Mouse (Mus musculus): Measurements from ENCODE around the gene Milr1. TPM values are rescaled to one million over a fixed set of nuclear protein-coding genes. Genes with fewer than 3 reads are reported as not detected.
"Not testable (repeated sequence)": the region's sequence is repeated elsewhere in the genome, so short reads cannot be mapped to it uniquely, and the experiment has no call there.

Milr1 gene
- polyA plus RNA-seq, 1 experiment from 2014 or later = 2.7 TPM

DNA sequence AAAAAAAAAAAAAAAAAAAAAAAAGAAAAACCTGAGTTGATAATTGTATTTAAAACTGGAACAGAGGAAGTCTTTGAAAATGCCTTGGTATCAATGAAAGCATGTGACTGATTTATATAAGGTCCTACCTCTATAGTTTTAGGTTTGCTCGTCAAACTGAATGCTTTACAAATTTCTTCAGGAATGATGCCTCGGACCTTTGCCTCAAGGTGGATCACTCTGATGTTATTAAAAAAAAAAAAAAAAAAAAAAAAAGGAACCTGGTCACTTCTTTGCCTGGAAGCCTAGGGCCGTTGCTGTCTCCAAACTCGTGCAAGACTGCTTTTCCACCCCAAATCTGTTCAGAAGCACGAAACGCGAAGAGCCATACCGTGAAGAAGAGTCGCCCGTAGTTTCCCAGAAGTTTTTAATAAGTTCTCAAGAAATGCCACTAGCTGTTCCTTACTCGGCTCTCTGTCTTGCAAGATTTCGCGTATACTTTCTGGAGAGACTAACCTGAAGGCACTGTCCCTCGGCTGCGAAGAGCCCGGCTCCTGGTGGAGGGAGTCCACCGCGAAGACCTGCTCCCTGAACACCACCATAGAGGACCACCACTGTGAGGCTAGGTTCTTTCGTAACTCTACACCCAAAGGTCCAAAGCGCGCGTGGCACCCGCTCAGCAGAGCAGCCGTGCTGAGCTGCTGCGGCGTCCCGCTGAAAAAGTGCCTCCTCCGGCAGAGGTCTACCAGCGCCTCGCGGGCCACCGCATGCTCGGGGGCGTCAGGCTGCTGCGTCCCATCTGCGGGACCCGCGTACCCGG, 27.8 kb downstream of the Milr1 start:
- Histone ChIP-seq H3K4me3 (replicated peaks) (peak overlapping the region; percentile 76), H3K27ac (peak overlapping the region; percentile 97), H3K4me2 (peak overlapping the region; percentile 74), H3K36me3 (peaks cover 38% of the 10 kb centered on the region), H3K9me3 (no peaks in the 10 kb centered on the region), H3K9ac (peak overlapping the region; percentile 86), H3K4me1 (peaks cover 10% of the 10 kb centered on the region; the same call in 1 of the 2 replicates), H3K27me3 (replicated peaks) (no peaks in the 10 kb centered on the region)
- WGBS = 1% methylated on average over 39 of the region's 39 CpGs
- ATAC-seq (ENCODE audit: insufficient read depth, low FRiP score, low read depth) = peak; percentile 78; the same call in 1 of the 2 replicates

DNA sequence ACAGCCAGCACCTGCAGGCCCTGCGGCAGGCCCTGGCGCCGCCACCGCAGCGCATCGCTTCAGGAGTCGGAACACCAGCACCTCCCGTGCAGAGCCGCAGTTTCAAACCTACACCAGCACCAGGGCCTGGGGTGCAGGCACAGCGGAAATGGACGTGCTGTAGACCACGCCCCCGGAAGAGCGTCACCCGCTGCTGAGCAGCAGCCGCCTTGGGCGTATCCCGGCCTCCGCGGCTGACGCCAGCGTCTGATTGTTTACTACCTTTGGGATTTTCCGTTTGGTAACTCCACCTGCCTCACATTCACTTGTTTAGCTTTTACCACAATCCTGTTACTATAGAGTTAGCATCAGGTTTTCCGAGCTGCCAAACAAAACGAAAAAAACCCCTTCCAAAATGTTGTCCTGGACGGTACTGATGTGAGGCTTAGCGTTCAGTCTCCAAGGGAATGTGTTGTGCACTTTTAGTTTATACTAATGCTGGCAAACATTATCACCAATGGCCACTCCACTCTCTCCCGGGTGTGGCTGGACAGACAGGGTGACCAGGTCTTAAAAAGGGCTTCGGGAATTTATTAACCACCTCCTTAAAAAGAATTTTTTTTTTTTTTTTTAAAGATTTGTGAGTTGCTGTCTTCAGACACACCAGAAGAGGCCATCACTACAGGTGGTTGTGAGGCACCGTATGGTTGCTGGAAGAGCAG, 28.5 kb downstream of the Milr1 start, which contains the start of gene Polg2:
Gene Polg2 (minus strand): TSS at position 150 of the 701 bp plus-strand sequence.
- peaks cover 37% of the 10 kb centered on the region for H3K36me3 ChIP-seq
- H3K4me3 ChIP-seq (replicated peaks) = peak within 1 kb of the TSS; percentile 76
- H3K9ac ChIP-seq = peak within 1 kb of the TSS; percentile 86
- peak; percentile 99 for ATAC-seq (ENCODE audit: insufficient read depth, low FRiP score, low read depth)
- peak within 1 kb of the TSS; percentile 97 for H3K27ac ChIP-seq
- H3K4me1 ChIP-seq = peaks cover 10% of the 10 kb centered on the region; the same call in 1 of the 2 replicates
- H3K27me3 ChIP-seq (replicated peaks) = no peaks in the 10 kb centered on the region
- H3K4me2 ChIP-seq = peak within 1 kb of the TSS; percentile 74
- no peaks in the 10 kb centered on the region for H3K9me3 ChIP-seq
- WGBS = 1% methylated on average over 30 of the region's 30 CpGs

DNA sequence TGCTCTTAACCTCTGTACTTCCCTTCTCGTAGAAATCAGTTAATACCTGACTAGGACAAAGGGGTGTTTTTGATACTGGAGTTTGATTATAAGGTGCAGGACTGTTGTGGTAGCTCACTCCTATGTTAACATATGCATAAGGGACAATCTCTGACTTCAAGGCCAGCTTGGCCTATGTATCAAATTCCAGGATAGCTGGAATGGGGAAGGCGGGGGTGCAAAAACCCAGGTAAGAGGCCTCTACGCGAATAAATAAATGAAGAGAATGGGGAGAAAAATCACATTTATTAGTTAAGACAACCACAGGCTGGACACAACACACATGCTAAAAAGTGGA, 29.0 kb downstream of the Milr1 start:
- Histone ChIP-seq H3K36me3 (peaks cover 34% of the 10 kb centered on the region), H3K4me2 (peak overlapping the region; percentile 74; the same call in 1 of the 2 replicates), H3K4me3 (replicated peaks) (no peak overlapping the region), H3K4me1 (peaks cover 10% of the 10 kb centered on the region; the same call in 1 of the 2 replicates), H3K9ac (no peak overlapping the region), H3K27ac (peak overlapping the region; percentile 97), H3K27me3 (replicated peaks) (no peaks in the 10 kb centered on the region), H3K9me3 (no peaks in the 10 kb centered on the region)
- ATAC-seq (ENCODE audit: insufficient read depth, low FRiP score, low read depth) = no peak
- 63% methylated on average over 4 of the region's 4 CpGs for WGBS

DNA sequence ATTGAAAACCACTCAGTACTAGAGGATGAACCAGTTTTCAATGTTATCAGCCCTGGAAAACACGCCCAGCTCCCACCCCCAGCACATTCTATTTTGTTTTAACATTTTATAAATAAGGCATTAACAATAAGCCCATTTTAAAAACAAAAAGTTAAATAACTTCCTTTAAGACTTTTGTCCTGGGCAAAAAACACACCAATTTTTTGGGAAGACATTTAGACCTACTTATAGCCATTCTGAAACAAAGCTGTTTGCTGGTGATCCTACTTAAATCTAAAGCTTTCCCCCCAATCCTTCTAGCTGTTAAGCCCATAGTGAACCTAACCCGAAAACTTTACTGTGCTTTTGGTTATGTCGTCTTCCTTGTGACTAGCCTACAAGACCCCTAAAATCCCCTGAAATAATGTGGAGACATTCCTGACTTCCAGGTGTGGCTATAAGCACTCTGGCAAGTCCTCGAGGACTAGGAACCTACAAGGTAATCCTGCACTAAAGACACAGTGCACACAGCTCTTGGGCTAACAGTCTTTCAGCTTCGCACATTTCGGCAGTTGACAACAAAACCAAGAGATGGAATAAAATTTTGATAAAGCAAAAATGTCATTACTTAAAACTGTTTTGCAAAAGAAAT, 29.7 kb downstream of the Milr1 start:
- no peak overlapping the region for H3K4me2 ChIP-seq
- ATAC-seq (ENCODE audit: insufficient read depth, low FRiP score, low read depth) = no peak
- 73% methylated on average over 6 of the region's 6 CpGs for WGBS

DNA sequence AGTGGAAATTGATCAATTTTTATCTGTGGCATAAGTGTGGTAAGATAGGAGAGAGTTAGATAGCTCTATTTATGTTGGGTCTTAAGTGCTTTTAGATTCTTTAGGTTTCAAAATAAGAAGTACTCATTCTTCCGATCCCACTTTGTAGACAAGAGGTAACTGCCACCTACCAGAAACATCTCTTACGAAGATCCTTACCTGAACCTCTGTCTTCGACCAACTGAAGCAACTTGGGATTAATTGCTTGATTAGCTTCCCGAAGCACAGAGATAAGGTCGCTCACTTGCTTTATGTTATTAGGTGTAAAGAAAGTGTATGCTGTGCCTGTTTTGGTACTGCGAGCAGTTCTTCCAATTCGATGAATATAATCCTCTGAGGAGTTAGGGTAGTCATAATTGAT, 31.2 kb downstream of the Milr1 start:
- not testable (repeated sequence) for H3K4me2 ChIP-seq; H3K4me3 ChIP-seq (replicated peaks); H3K9me3 ChIP-seq; H3K27ac ChIP-seq; ATAC-seq (ENCODE audit: insufficient read depth, low FRiP score, low read depth); H3K27me3 ChIP-seq (replicated peaks); H3K9ac ChIP-seq
- H3K36me3 ChIP-seq = peaks cover 37% of the 10 kb centered on the region
- H3K4me1 ChIP-seq = peaks cover 15% of the 10 kb centered on the region; the same call in 1 of the 2 replicates
- 82% methylated on average over 7 of the region's 7 CpGs for WGBS

More for the DNA sequence above, 29.7 kb downstream of the Milr1 start:
- Histone ChIP-seq H3K4me1 (peaks cover 14% of the 10 kb centered on the region; the same call in 1 of the 2 replicates), H3K9me3 (no peaks in the 10 kb centered on the region), H3K27me3 (replicated peaks) (no peaks in the 10 kb centered on the region), H3K4me3 (replicated peaks) (no peak overlapping the region), H3K9ac (no peak overlapping the region), H3K27ac (no peak overlapping the region), H3K36me3 (peaks cover 32% of the 10 kb centered on the region)

DNA sequence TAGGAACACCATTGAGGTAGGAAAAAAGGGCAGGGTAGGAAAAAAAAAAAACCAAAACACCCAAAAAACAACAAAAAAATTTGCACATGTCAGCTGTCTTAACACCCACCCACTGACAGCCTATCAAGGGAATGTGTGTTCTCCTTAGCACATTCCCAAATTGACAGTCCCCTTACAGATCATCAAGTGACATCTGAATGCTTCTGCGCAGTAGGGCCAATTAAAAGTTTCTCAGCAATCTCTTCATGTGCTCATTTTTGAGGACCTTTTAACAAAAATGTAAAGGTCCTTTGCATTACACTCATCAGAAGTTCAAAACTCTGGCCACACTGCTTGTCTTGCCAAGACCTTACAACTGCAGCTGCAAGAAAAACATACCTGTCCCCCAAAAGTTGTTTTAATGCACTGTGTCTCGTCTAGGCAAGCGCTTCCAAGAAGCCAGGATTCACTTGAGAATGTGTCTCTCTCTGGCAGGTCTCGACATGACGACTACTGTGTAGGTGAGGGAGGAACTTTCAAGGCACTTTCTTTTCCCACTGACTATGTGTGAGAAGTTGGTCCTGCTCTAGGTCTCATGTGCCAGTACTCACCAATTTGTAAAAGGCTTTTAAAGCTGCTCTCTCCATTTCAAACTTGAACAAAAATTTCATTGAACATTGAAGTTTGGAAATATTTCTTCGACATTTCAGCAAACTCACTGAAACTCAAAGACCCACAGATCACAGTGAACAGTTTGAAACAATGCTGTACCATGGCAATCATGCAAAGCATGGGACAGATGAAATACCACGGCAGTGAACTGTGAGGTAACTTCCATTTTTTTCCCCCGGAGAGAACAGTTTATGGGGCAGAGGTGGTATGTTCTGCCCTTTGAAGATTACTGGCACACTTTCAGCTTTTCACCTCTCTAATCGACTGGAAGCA, 32.1 kb downstream of the Milr1 start:
- Histone ChIP-seq H3K36me3 (peaks cover 37% of the 10 kb centered on the region), H3K9ac (no peak overlapping the region), H3K4me1 (peaks cover 8% of the 10 kb centered on the region; the same call in 1 of the 2 replicates), H3K9me3 (no peaks in the 10 kb centered on the region), H3K27me3 (replicated peaks) (no peaks in the 10 kb centered on the region), H3K27ac (no peak overlapping the region), H3K4me3 (replicated peaks) (no peak overlapping the region), H3K4me2 (no peak overlapping the region)
- 78% methylated on average over 9 of the region's 9 CpGs for WGBS
- no peak for ATAC-seq (ENCODE audit: insufficient read depth, low FRiP score, low read depth)

DNA sequence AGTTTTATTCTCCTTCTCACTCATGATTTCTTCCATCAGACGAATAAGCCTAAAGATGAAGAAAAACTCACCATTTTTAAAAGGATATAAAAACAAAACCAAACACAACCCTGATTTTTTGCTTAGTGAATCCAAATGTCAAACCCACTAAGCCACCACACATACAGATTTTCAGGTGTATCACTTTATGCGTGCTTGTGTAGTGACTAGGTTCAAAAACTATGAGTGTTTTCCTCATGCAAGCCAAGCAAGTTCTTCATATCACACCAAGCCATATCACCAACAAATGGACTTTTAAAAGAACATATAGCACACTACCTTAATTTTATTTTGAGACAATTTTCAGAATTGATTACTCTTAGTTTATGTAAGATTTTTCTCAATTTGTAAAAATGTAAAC, 33.5 kb downstream of the Milr1 start:
- ATAC-seq (ENCODE audit: insufficient read depth, low FRiP score, low read depth) = no peak
- 86% methylated on average over 2 of the region's 2 CpGs for WGBS
- Histone ChIP-seq H3K4me3 (replicated peaks) (no peak overlapping the region), H3K27me3 (replicated peaks) (no peaks in the 10 kb centered on the region), H3K9me3 (no peaks in the 10 kb centered on the region), H3K36me3 (peaks cover 37% of the 10 kb centered on the region), H3K9ac (no peak overlapping the region), H3K27ac (no peak overlapping the region), H3K4me2 (no peak overlapping the region), H3K4me1 (peaks cover 8% of the 10 kb centered on the region; the same call in 1 of the 2 replicates)

DNA sequence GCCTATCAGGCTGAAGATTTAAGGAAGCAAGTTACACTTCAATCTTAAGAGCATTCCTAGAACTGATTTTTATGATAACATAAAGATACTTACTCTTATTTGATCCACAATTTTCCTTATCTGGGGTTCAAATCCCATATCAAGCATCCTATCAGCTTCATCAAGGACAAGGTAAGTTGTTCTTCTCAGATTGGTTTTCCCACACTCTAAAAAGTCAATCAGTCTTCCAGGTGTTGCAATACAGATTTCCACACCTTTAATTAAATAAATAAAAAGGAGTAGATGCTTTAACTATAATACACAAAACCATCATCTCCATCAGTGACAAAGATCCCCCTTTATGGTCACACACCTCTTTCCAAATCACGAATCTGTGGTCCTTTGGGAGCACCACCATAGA, 34.0 kb downstream of the Milr1 start:
- peaks cover 8% of the 10 kb centered on the region; the same call in 1 of the 2 replicates for H3K4me1 ChIP-seq
- no peak overlapping the region for H3K27ac ChIP-seq
- H3K9me3 ChIP-seq = no peaks in the 10 kb centered on the region
- H3K4me2 ChIP-seq = no peak overlapping the region
- H3K27me3 ChIP-seq (replicated peaks) = no peaks in the 10 kb centered on the region
- H3K4me3 ChIP-seq (replicated peaks) = no peak overlapping the region
- H3K36me3 ChIP-seq = peaks cover 37% of the 10 kb centered on the region
- 70% methylated on average over 1 of the region's 1 CpGs for WGBS
- no peak overlapping the region for H3K9ac ChIP-seq
- no peak for ATAC-seq (ENCODE audit: insufficient read depth, low FRiP score, low read depth)

DNA sequence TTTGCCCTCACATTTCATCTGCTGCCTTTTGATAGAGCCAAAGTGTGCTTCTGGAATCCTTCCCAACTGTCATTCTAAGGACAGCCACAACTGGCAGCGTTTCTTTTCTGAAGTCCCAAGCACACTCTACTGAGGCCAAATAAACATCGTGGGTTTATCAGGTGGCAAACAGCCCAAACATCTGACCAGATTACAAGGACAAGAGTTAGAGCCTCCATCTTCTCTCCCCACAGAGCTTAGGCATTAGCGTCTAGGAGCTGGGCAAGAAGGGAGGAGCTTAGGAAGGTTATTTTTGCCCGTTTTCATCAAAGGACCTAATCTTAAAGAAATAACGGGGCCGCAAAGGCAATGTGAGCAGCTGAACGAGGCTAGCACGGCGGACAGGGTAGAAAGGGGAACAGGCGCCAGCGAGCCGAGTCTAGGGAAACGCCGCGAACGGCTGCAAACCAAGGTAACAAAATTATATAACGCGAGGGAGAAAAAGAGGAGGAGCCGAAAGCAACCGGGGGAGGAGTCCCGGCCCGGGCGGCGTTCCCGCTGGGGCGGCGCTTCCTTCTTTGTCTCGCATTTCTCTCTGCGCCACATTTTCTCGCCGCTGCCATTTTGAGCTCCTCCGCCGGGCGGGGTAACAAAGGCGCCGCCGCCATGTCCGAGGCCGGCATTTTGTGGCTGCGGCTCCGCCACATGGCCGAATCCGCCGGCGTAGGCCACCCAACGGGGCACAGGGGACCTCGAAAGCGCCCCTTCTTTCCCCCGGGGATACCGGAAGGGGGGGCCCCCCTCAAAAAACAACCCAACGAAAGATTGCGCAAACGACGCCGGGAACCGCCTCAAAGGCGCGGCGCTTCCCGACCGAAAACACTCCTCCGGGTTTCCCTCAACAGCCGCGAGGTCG, 36.4 kb downstream of the Milr1 start:
- peak overlapping the region; percentile 95 for H3K9ac ChIP-seq
- no peaks in the 10 kb centered on the region for H3K9me3 ChIP-seq
- H3K4me3 ChIP-seq (replicated peaks) = peak overlapping the region; percentile 93
- WGBS = under 1% methylated on average over 64 of the region's 65 CpGs
- peak overlapping the region; percentile 99 for H3K27ac ChIP-seq
- peaks cover 13% of the 10 kb centered on the region; the same call in 1 of the 2 replicates for H3K4me1 ChIP-seq
- ATAC-seq (ENCODE audit: insufficient read depth, low FRiP score, low read depth) = peak; percentile 30
- H3K27me3 ChIP-seq (replicated peaks) = no peaks in the 10 kb centered on the region
- peaks cover 33% of the 10 kb centered on the region for H3K36me3 ChIP-seq
- H3K4me2 ChIP-seq = peak overlapping the region; percentile 73

DNA sequence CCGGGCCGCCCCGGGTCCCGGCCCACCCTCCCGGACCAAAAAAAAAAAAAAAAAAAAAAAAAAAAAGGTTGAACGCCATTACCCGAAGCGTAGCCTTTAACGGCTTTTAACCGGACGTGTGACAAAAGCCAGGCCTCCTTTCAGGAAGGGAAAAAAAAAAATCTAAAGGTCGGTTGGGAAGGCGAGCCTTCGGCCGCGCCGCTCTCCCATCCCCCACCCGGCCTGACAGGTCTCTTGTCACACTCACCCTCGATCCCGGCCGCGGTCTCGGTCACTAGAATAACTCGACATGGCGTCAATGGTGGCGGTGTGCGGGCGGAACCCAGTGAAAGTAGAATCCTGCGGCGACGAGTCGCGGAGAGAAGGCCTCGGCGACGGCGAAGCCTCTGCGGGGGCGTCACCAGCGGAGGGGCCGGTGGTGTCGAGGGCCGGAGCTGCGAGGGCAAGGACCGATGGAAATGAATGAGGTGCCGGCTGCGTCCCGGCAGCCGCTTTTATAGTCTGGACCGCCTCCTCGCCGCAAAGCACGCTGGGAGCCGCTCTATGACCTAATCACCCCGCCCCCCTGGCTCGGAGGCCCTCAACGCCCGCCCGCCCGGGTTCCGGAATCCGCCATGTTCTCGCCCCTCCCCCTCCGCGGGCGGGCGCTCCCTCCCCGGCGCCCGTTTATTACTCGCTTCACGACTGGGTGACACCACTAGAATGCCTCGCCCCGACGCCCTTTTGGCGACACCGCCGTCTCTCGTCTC, 37.2 kb downstream of the Milr1 start:
- H3K9ac ChIP-seq = peak overlapping the region; percentile 95
- no peaks in the 10 kb centered on the region for H3K27me3 ChIP-seq (replicated peaks)
- peak; percentile 80 for ATAC-seq (ENCODE audit: insufficient read depth, low FRiP score, low read depth)
- peaks cover 9% of the 10 kb centered on the region; the same call in 1 of the 2 replicates for H3K4me1 ChIP-seq
- H3K4me3 ChIP-seq (replicated peaks) = peak overlapping the region; percentile 93
- H3K27ac ChIP-seq = peak overlapping the region; percentile 99
- under 1% methylated on average over 64 of the region's 79 CpGs for WGBS
- H3K9me3 ChIP-seq = no peaks in the 10 kb centered on the region
- peaks cover 26% of the 10 kb centered on the region for H3K36me3 ChIP-seq
- peak overlapping the region; percentile 79; the same call in 1 of the 2 replicates for H3K4me2 ChIP-seq

Measured in stomach, embryonic 15.5 days (tissue).